Mouse (Mus musculus): Measurements from ENCODE around the gene Mia2. TPM values are rescaled to one million over a fixed set of nuclear protein-coding genes. Genes with fewer than 3 reads are reported as not detected.

Gene Mia2
- polyA plus RNA-seq, 1 experiment from 2014 or later: 68.5 TPM

GRCm38 (mm10) chr12:59177814-59178213, 82.2 kb downstream of the Mia2 start:
- no peak overlapping the region for H3K27ac ChIP-seq (ENCODE audit: low read length)
- H3K4me1 ChIP-seq (ENCODE audit: insufficient read depth, low read length): no peaks in the 10 kb centered on the region
- no peaks in the 10 kb centered on the region for H3K27me3 ChIP-seq (ENCODE audit: insufficient read depth, low read length)
- no peak overlapping the region for H3K4me3 ChIP-seq (ENCODE audit: low read length)
- WGBS: 94% methylated on average over 3 of the region's 3 CpGs
- no peak overlapping the region for H3K4me2 ChIP-seq (replicated peaks; ENCODE audit: low read depth, low read length)
- no peak overlapping the region for H3K9ac ChIP-seq (replicated peaks; ENCODE audit: low read length)
- H3K9me3 ChIP-seq (ENCODE audit: low read length): no peaks in the 10 kb centered on the region
- ATAC-seq (ENCODE audit: low FRiP score, low TSS enrichment): no peak
- peaks cover 66% of the 10 kb centered on the region for H3K36me3 ChIP-seq (ENCODE audit: insufficient read depth, low read length)

GRCm38 (mm10) chr12:59188086-59188682, 92.6 kb downstream of the Mia2 start:
- H3K4me3 ChIP-seq (ENCODE audit: low read length): no peak overlapping the region
- no peaks in the 10 kb centered on the region for H3K9me3 ChIP-seq (ENCODE audit: low read length)
- no peaks in the 10 kb centered on the region for H3K27me3 ChIP-seq (ENCODE audit: insufficient read depth, low read length)
- peaks cover 58% of the 10 kb centered on the region for H3K36me3 ChIP-seq (ENCODE audit: insufficient read depth, low read length)
- no peak for ATAC-seq (ENCODE audit: low FRiP score, low TSS enrichment)
- H3K4me2 ChIP-seq (replicated peaks; ENCODE audit: low read depth, low read length): no peak overlapping the region
- no peak overlapping the region for H3K9ac ChIP-seq (replicated peaks; ENCODE audit: low read length)
- no peaks in the 10 kb centered on the region for H3K4me1 ChIP-seq (ENCODE audit: insufficient read depth, low read length)
- H3K27ac ChIP-seq (ENCODE audit: low read length): no peak overlapping the region
- WGBS: 88% methylated on average over 12 of the region's 12 CpGs

- WGBS: 79% methylated on average over 3 of the region's 3 CpGs
- no peak overlapping the region for H3K4me3 ChIP-seq (ENCODE audit: low read length)
- no peak overlapping the region for H3K9ac ChIP-seq (replicated peaks; ENCODE audit: low read length)
- H3K4me2 ChIP-seq (replicated peaks; ENCODE audit: low read depth, low read length): no peak overlapping the region
- H3K9me3 ChIP-seq (ENCODE audit: low read length): no peaks in the 10 kb centered on the region; the same call in 1 of the 2 replicates
- peaks cover 29% of the 10 kb centered on the region for H3K36me3 ChIP-seq (ENCODE audit: insufficient read depth, low read length)
- H3K27ac ChIP-seq (ENCODE audit: low read length): no peak overlapping the region
- no peaks in the 10 kb centered on the region for H3K27me3 ChIP-seq (ENCODE audit: insufficient read depth, low read length)
- no peak for ATAC-seq (ENCODE audit: low FRiP score, low TSS enrichment)
- H3K4me1 ChIP-seq (ENCODE audit: insufficient read depth, low read length): no peaks in the 10 kb centered on the region
These were observed 98.0 kb downstream of the Mia2 start for GRCm38 (mm10) chr12:59193637-59194036.

GRCm38 (mm10) chr12:59194341-59195003, 98.9 kb downstream of the Mia2 start:
- no peak overlapping the region for H3K9ac ChIP-seq (replicated peaks; ENCODE audit: low read length)
- peaks cover 27% of the 10 kb centered on the region for H3K36me3 ChIP-seq (ENCODE audit: insufficient read depth, low read length)
- no peaks in the 10 kb centered on the region for H3K4me1 ChIP-seq (ENCODE audit: insufficient read depth, low read length)
- no peaks in the 10 kb centered on the region for H3K27me3 ChIP-seq (ENCODE audit: insufficient read depth, low read length)
- no peak overlapping the region for H3K27ac ChIP-seq (ENCODE audit: low read length)
- WGBS: 80% methylated on average over 9 of the region's 9 CpGs
- H3K4me2 ChIP-seq (replicated peaks; ENCODE audit: low read depth, low read length): no peak overlapping the region
- H3K9me3 ChIP-seq (ENCODE audit: low read length): no peaks in the 10 kb centered on the region; the same call in 1 of the 2 replicates
- H3K4me3 ChIP-seq (ENCODE audit: low read length): no peak overlapping the region
- ATAC-seq (ENCODE audit: low FRiP score, low TSS enrichment): no peak

GRCm38 (mm10) chr12:59195065-59195464, 99.5 kb downstream of the Mia2 start:
- no peak for ATAC-seq (ENCODE audit: low FRiP score, low TSS enrichment)
- H3K36me3 ChIP-seq (ENCODE audit: insufficient read depth, low read length): peaks cover 29% of the 10 kb centered on the region
- 79% methylated on average over 4 of the region's 4 CpGs for WGBS

GRCm38 (mm10) chr12:59195941-59196340, 100.3 kb downstream of the Mia2 start:
- no peak overlapping the region for H3K4me3 ChIP-seq (ENCODE audit: low read length)
- H3K27me3 ChIP-seq (ENCODE audit: insufficient read depth, low read length): no peaks in the 10 kb centered on the region
- no peaks in the 10 kb centered on the region for H3K4me1 ChIP-seq (ENCODE audit: insufficient read depth, low read length)
- no peak for ATAC-seq (ENCODE audit: low FRiP score, low TSS enrichment)
- H3K4me2 ChIP-seq (replicated peaks; ENCODE audit: low read depth, low read length): no peak overlapping the region
- no peaks in the 10 kb centered on the region; the same call in 1 of the 2 replicates for H3K9me3 ChIP-seq (ENCODE audit: low read length)
- no peak overlapping the region for H3K27ac ChIP-seq (ENCODE audit: low read length)
- peaks cover 30% of the 10 kb centered on the region for H3K36me3 ChIP-seq (ENCODE audit: insufficient read depth, low read length)
- no peak overlapping the region for H3K9ac ChIP-seq (replicated peaks; ENCODE audit: low read length)
- WGBS: 82% methylated on average over 4 of the region's 4 CpGs

More at GRCm38 (mm10) chr12:59195065-59195464, 99.5 kb downstream of the Mia2 start:
- Histone ChIP-seq H3K9ac (replicated peaks; ENCODE audit: low read length) (no peak overlapping the region), H3K9me3 (ENCODE audit: low read length) (no peaks in the 10 kb centered on the region; the same call in 1 of the 2 replicates), H3K27ac (ENCODE audit: low read length) (no peak overlapping the region), H3K4me1 (ENCODE audit: insufficient read depth, low read length) (no peaks in the 10 kb centered on the region), H3K27me3 (ENCODE audit: insufficient read depth, low read length) (no peaks in the 10 kb centered on the region), H3K4me2 (replicated peaks; ENCODE audit: low read depth, low read length) (no peak overlapping the region), H3K4me3 (ENCODE audit: low read length) (no peak overlapping the region)

GRCm38 (mm10) chr12:59198750-59199149, 103.2 kb downstream of the Mia2 start:
- Histone ChIP-seq H3K9ac (replicated peaks; ENCODE audit: low read length) (no peak overlapping the region), H3K9me3 (ENCODE audit: low read length) (no peaks in the 10 kb centered on the region; the same call in 1 of the 2 replicates), H3K4me3 (ENCODE audit: low read length) (no peak overlapping the region), H3K4me1 (ENCODE audit: insufficient read depth, low read length) (no peaks in the 10 kb centered on the region), H3K4me2 (replicated peaks; ENCODE audit: low read depth, low read length) (no peak overlapping the region), H3K27me3 (ENCODE audit: insufficient read depth, low read length) (no peaks in the 10 kb centered on the region), H3K27ac (ENCODE audit: low read length) (no peak overlapping the region), H3K36me3 (ENCODE audit: insufficient read depth, low read length) (peaks cover 32% of the 10 kb centered on the region)
- WGBS: 81% methylated on average over 4 of the region's 4 CpGs
- ATAC-seq (ENCODE audit: low FRiP score, low TSS enrichment): no peak

- 92% methylated on average over 2 of the region's 2 CpGs for WGBS
- no peak overlapping the region for H3K4me2 ChIP-seq (replicated peaks; ENCODE audit: low read depth, low read length)
- H3K9ac ChIP-seq (replicated peaks; ENCODE audit: low read length): no peak overlapping the region
- H3K4me1 ChIP-seq (ENCODE audit: insufficient read depth, low read length): no peaks in the 10 kb centered on the region
- no peak overlapping the region for H3K27ac ChIP-seq (ENCODE audit: low read length)
- H3K4me3 ChIP-seq (ENCODE audit: low read length): no peak overlapping the region
- no peaks in the 10 kb centered on the region; the same call in 1 of the 2 replicates for H3K9me3 ChIP-seq (ENCODE audit: low read length)
- peaks cover 36% of the 10 kb centered on the region for H3K36me3 ChIP-seq (ENCODE audit: insufficient read depth, low read length)
- H3K27me3 ChIP-seq (ENCODE audit: insufficient read depth, low read length): no peaks in the 10 kb centered on the region
- ATAC-seq (ENCODE audit: low FRiP score, low TSS enrichment): no peak
These were observed 103.8 kb downstream of the Mia2 start for GRCm38 (mm10) chr12:59199361-59199760.

GRCm38 (mm10) chr12:59205571-59205970, 110.0 kb downstream of the Mia2 start:
- no peak overlapping the region for H3K9ac ChIP-seq (replicated peaks; ENCODE audit: low read length)
- no peaks in the 10 kb centered on the region for H3K9me3 ChIP-seq (ENCODE audit: low read length)
- H3K4me3 ChIP-seq (ENCODE audit: low read length): no peak overlapping the region
- H3K4me2 ChIP-seq (replicated peaks; ENCODE audit: low read depth, low read length): no peak overlapping the region
- no peaks in the 10 kb centered on the region for H3K27me3 ChIP-seq (ENCODE audit: insufficient read depth, low read length)
- no peak overlapping the region for H3K27ac ChIP-seq (ENCODE audit: low read length)
- no peak for ATAC-seq (ENCODE audit: low FRiP score, low TSS enrichment)
- no peaks in the 10 kb centered on the region for H3K4me1 ChIP-seq (ENCODE audit: insufficient read depth, low read length)
- H3K36me3 ChIP-seq (ENCODE audit: insufficient read depth, low read length): peaks cover 20% of the 10 kb centered on the region
- WGBS: 93% methylated on average over 6 of the region's 6 CpGs

Data from kidney, embryonic 16.5 days (tissue).